Mouse (Mus musculus) CH12.LX (cell line): ENCODE data around the gene Gsx2. TPM values are rescaled to one million over a fixed set of nuclear protein-coding genes. Genes with fewer than 3 reads are reported as not detected.

Experiments used
- DNase-seq: peaks from one replicate; pipeline ENCODE4 v3.0.0-alpha.2; 2013; ENCODE audit errors: extremely low read depth
- H3K27ac ChIP-seq: 2 replicates; pipeline ENCODE4 v1.5.1; 2012; ENCODE audit warnings: low read depth, mild to moderate bottlenecking, control low read depth, moderate library complexity; ENCODE audit not compliant: insufficient read depth
- H3K27me3 ChIP-seq: replicated peaks from 2 replicates; pipeline ENCODE3; 2012; ENCODE audit warnings: inconsistent platforms
- H3K36me3 ChIP-seq, 2 experiments: replicated peaks in 1 of 2; 2 replicates each; pipeline versions ENCODE3 to v1.6.1; 2012; ENCODE audit warnings: inconsistent platforms in 1 of 2, low read length in 1 of 2, mild to moderate bottlenecking in 1 of 2, mixed read lengths in 1 of 2, moderate library complexity in 1 of 2; ENCODE audit not compliant: control insufficient read depth in 1 of 2, insufficient read depth in 1 of 2
- H3K4me1 ChIP-seq, 2 experiments: 2 replicates each; pipeline ENCODE4 v1.6.1; 2012; ENCODE audit warnings: inconsistent platforms in 1 of 2, moderate library complexity in 1 of 2; ENCODE audit not compliant: insufficient read depth in 2 of 2, control insufficient read depth in 1 of 2
- H3K4me2 ChIP-seq: 2 replicates; pipeline ENCODE4 v1.6.1; 2012; ENCODE audit warnings: low read depth, mild to moderate bottlenecking, control low read depth; ENCODE audit not compliant: poor library complexity, insufficient read depth, severe bottlenecking
- H3K4me3 ChIP-seq, 3 experiments: fragments of 150-350 bp in 1 of 3; sonication (generic) in 1 of 3; replicated peaks in 1 of 3; 2 replicates each; pipeline versions ENCODE3 to v1.5.1; 2011 to 2012; ENCODE audit warnings: low read depth in 2 of 3, low read length in 2 of 3, mild to moderate bottlenecking in 2 of 3, moderate library complexity in 2 of 3, control low read depth in 1 of 3, improper control_type of control experiment in 1 of 3, inconsistent platforms in 1 of 3, mixed read lengths in 1 of 3; ENCODE audit not compliant: poor library complexity in 1 of 3
- H3K79me2 ChIP-seq: replicated peaks from 2 replicates; pipeline ENCODE4 v1.6.1; 2012; ENCODE audit warnings: mild to moderate bottlenecking, moderate library complexity; ENCODE audit not compliant: control insufficient read depth, poor library complexity, insufficient read depth, severe bottlenecking; ENCODE audit errors: extremely low read depth
- H3K9ac ChIP-seq: 2 replicates; pipeline ENCODE4 v1.6.1; 2012; ENCODE audit warnings: low read depth, mild to moderate bottlenecking, control low read depth, moderate library complexity; ENCODE audit not compliant: insufficient read depth
- H3K9me3 ChIP-seq: replicated peaks from 2 replicates; pipeline ENCODE3; 2012; ENCODE audit warnings: low read length, inconsistent platforms, mixed read lengths
- BHLHE40 ChIP-seq: IDR thresholded peaks from 2 replicates; pipeline ENCODE4 v1.6.1; 2011; ENCODE audit warnings: mild to moderate bottlenecking, low read depth, low read length, improper control_type of control experiment
- CHD1 ChIP-seq: IDR thresholded peaks from 2 replicates; pipeline ENCODE4 v1.6.1; 2012; ENCODE audit warnings: low read depth, low read length, improper control_type of control experiment, inconsistent platforms
- CTCF ChIP-seq, 2 experiments: IDR thresholded peaks in 1 of 2; conservative IDR thresholded peaks in 1 of 2; 2 replicates each; pipeline ENCODE4 v1.5.1; 2011 to 2012; ENCODE audit warnings: low read depth in 2 of 2, low read length in 2 of 2, improper control_type of control experiment in 1 of 2, inconsistent platforms in 1 of 2, mild to moderate bottlenecking in 1 of 2, moderate library complexity in 1 of 2
- ELF1 ChIP-seq: IDR thresholded peaks from 2 replicates; pipeline ENCODE4 v1.6.1; 2014; ENCODE audit warnings: low read depth, mild to moderate bottlenecking, inconsistent platforms, low read length, improper control_type of control experiment
- HCFC1 ChIP-seq: IDR thresholded peaks from 2 replicates; pipeline ENCODE4 v1.6.1; 2012; ENCODE audit warnings: low read depth, mild to moderate bottlenecking, inconsistent platforms, low read length, improper control_type of control experiment
- KAT2A ChIP-seq: IDR thresholded peaks from 2 replicates; pipeline ENCODE4 v1.6.1; 2012; ENCODE audit warnings: low read length, improper control_type of control experiment, inconsistent platforms; ENCODE audit not compliant: insufficient replicate concordance
- MAX ChIP-seq: IDR thresholded peaks from 2 replicates; pipeline ENCODE4 v1.6.1; 2011; ENCODE audit warnings: low read length, improper control_type of control experiment
- MAZ ChIP-seq: IDR thresholded peaks from 2 replicates; pipeline ENCODE4 v1.6.1; 2012; ENCODE audit warnings: low read depth, mild to moderate bottlenecking, inconsistent platforms, low read length, improper control_type of control experiment, moderate library complexity
- PAX5 ChIP-seq: IDR thresholded peaks from 2 replicates; pipeline ENCODE4 v1.6.1; 2012; ENCODE audit warnings: low read length, inconsistent platforms, mixed read lengths
- RAD21 ChIP-seq: IDR thresholded peaks from 2 replicates; pipeline ENCODE4 v1.6.1; 2011; ENCODE audit warnings: low read depth, mild to moderate bottlenecking, low read length, improper control_type of control experiment, moderate library complexity
- RCOR1 ChIP-seq: conservative IDR thresholded peaks from 2 replicates; pipeline ENCODE4 v1.6.1; 2012; ENCODE audit warnings: low read depth, mild to moderate bottlenecking, inconsistent platforms, low read length, improper control_type of control experiment
- SIN3A ChIP-seq: IDR thresholded peaks from 2 replicates; pipeline ENCODE4 v1.6.1; 2012; ENCODE audit warnings: low read length, improper control_type of control experiment, inconsistent platforms
- SMC3 ChIP-seq: IDR thresholded peaks from 2 replicates; pipeline ENCODE4 v1.6.1; 2011; ENCODE audit warnings: low read depth, low read length, improper control_type of control experiment
- USF1 ChIP-seq: IDR thresholded peaks from 2 replicates; pipeline ENCODE4 v1.6.1; 2014; ENCODE audit warnings: low read depth, mild to moderate bottlenecking, inconsistent platforms, low read length, improper control_type of control experiment
- USF2 ChIP-seq: conservative IDR thresholded peaks from 2 replicates; pipeline ENCODE4 v1.6.1; 2011; ENCODE audit warnings: low read depth, low read length, improper control_type of control experiment
- ZNF384 ChIP-seq: IDR thresholded peaks from 2 replicates; pipeline ENCODE4 v1.6.1; 2012; ENCODE audit warnings: low read depth, low read length, improper control_type of control experiment, inconsistent platforms
- dilution Hi-C: fragments of 300-500 bp; cut with MboI; formaldehyde crosslinking; loops from 2 replicates; pipeline ENCODE4 v1.14.3; 2020; ENCODE audit warnings: low sequenced_read_pairs; ENCODE audit not compliant: extremely low pct_unique_long_range_greater_than_20kb, extremely low pct_ligation_motif_present
- in situ Hi-C: fragments of 300-500 bp; cut with MboI; formaldehyde crosslinking; loops from 3 replicates; pipeline ENCODE4 v1.14.3; 2019; ENCODE audit warnings: low sequenced_read_pairs, low pct_ligation_motif_present, low pct_unique_long_range_greater_than_20kb, mixed read lengths
- polyA plus RNA-seq: library from polyadenylated mRNA; unstranded; fragments of >175 nt; gene quantifications from 2 replicates; pipeline ENCODE4 v1.2.1, GENCODE M21; 2012; ENCODE audit warnings: low read depth; ENCODE audit not compliant: insufficient read length
- total RNA-seq, 2 experiments: library from RNA; depleted of rRNA; stranded (reverse); fragments of 300-350 nt in 1 of 2; fragments of >200 nt in 1 of 2; gene quantifications; 2 replicates each; pipeline ENCODE4 v1.2.3; 2012 to 2014

Gsx2 gene
- total and polyA plus RNA-seq, 3 experiments: not detected

DNA sequence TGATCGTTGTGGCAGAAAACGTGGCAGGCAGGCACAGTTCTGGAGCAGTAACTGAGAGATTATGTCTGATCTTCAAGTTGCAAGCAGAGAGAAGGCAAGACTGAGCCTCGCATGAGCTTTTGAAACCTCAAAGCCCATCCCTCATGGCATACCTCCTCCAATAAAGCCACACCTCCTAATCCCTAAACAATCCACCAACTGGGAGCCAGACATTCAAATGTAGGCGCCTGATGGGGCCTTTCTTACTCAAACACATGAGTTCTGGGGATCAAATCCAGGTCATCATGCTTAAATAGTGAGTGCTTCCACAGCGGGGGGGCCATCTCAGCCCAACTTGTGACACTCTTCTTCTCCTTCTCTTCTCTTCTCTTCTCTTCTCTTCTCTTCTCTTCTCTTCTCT lies 36.4 kb downstream of the Gsx2 start:
- dilution Hi-C loops (no loop called here), in situ Hi-C loops (no loop called here)
- Histone ChIP-seq H3K4me3 (no peak overlapping the region), H3K79me2 (no peaks in the 10 kb centered on the region), H3K4me2 (no peak overlapping the region), H3K4me1 (no peaks in the 10 kb centered on the region), H3K9me3 (no peaks in the 10 kb centered on the region), H3K9ac (no peak overlapping the region), H3K36me3 (no peaks in the 10 kb centered on the region), H3K27ac (no peak overlapping the region), H3K27me3 (no peaks in the 10 kb centered on the region)
- TF ChIP-seq HCFC1 (no peak), BHLHE40 (no peak), MAZ (no peak), CTCF (conservative IDR thresholded peaks at IDR 0.05 in 1 of 2, IDR thresholded peaks at IDR 0.05 in 1 of 2; ENCODE audit: low read depth in 2 of 2, low read length in 2 of 2) (no peak), KAT2A (no peak), PAX5 (no peak), USF2 (no peak), MAX (no peak), SIN3A (no peak), USF1 (no peak)
- no peak for DNase-seq

DNA sequence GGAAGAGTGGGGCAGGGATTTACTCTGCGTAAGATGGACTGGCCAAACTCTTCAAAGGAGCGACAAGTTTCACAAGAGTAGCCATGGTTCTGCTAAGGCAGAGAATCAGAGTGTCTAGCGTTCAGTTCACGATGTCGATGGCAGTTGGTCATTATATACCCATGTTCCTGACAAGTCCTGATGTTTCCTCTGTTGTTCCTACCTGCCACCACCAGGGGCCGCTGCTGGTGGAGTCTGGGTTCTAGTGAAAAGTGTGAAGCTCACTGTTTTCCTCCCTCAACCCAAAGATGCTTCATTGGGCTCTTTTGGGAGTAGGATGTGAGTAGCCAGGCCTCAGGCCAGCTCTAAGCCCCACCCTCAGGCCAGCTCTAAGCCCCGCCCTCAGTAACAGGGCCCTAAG lies 43.4 kb downstream of the Gsx2 start:
- Histone ChIP-seq H3K27me3 (no peaks in the 10 kb centered on the region), H3K27ac (no peak overlapping the region), H3K4me2 (no peak overlapping the region), H3K9ac (no peak overlapping the region), H3K9me3 (no peaks in the 10 kb centered on the region), H3K4me1 (no peaks in the 10 kb centered on the region), H3K79me2 (no peaks in the 10 kb centered on the region), H3K36me3 (no peaks in the 10 kb centered on the region), H3K4me3 (no peak overlapping the region)
- dilution Hi-C loops (no loop called here), in situ Hi-C loops (no loop called here)
- TF ChIP-seq ZNF384: no peak
- peak; percentile 27 for TF ChIP-seq RAD21
- peak; percentile 66 to 72 for TF ChIP-seq CTCF (conservative IDR thresholded peaks at IDR 0.05 in 1 of 2, IDR thresholded peaks at IDR 0.05 in 1 of 2; ENCODE audit: low read depth in 2 of 2, low read length in 2 of 2)
- TF ChIP-seq RCOR1: no peak
- peak; percentile 61 for TF ChIP-seq SMC3
- TF ChIP-seq CHD1: no peak
- TF ChIP-seq ELF1: no peak
- no peak for TF ChIP-seq PAX5
- no peak for TF ChIP-seq SIN3A
- DNase-seq: peak; percentile 50
